Mouse (Mus musculus) small intestine, adult 2 months (tissue): ENCODE data around the gene Socs3.

ENCODE experiments used
- CTCF ChIP-seq: fragments of 200-500 bp; IDR thresholded peaks from 2 replicates; pipeline ENCODE4 v1.5.1; 2012; ENCODE audit warnings: low read depth, mild to moderate bottlenecking, control low read depth, inconsistent platforms, low read length, moderate library complexity, mixed read lengths; ENCODE audit not compliant: insufficient replicate concordance, insufficient read length; ENCODE audit errors: extremely low read depth
- POLR2A ChIP-seq: fragments of 200-500 bp; IDR thresholded peaks from 2 replicates; pipeline ENCODE4 v1.6.1; 2012; ENCODE audit warnings: low read depth, mild to moderate bottlenecking, control low read depth, inconsistent platforms, low read length, moderate library complexity

DNA sequence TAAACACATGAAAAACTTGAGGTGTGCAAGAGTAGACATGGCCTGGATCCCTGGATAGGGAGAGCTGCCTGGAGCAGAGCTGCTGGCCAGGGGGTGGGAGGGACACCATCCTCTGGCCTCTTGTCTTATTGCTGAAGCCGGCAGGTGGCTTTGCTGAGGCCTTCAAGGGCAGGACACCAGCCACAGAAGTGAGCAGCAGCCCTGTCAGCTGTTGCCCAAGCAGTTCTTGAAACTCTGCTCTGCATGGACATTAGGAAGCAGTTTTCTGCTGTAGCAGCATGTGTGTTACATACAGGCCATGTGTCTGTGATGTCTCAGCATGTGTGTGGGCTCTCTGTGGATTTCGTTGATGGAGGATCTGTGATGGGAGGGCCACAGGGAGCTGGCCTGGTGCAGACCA is 43.5 kb upstream of the Socs3 start:
- TF ChIP-seq CTCF (no peak), POLR2A (no peak)
